Mouse (Mus musculus) stomach, postnatal 0 days (tissue): ENCODE results near the gene Auts2.

Experiments
- CTCF ChIP-seq: IDR thresholded peaks from 2 replicates; pipeline ENCODE4 v1.5.1; 2016; ENCODE audit warnings: antibody characterized with exemption, low read depth, mild to moderate bottlenecking, moderate library complexity
- EP300 ChIP-seq: optimal IDR thresholded peaks from 2 replicates; pipeline ENCODE3; 2016; ENCODE audit warnings: antibody characterized with exemption

DNA sequence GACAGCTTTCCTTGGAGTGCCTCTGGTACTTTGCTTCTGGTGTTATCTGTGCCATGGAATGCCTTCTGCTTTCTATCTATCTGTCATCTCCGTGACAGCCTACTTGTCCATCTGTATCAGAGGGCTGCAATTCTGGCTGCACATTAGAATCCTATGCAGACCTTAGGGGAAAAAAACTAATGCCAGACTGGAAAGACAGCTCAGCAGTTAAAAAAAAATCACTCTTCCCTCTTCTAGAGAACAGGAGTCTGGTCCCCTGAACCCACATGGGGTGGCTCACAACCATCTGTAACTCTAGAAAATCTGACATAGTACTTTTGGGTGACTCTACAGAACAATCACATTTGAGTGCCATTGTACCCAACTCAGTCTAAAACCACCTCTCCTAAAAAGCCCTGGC, 181.9 kb downstream of the Auts2 start:
- TF ChIP-seq CTCF = no peak
- TF ChIP-seq EP300 = no peak
